Mouse (Mus musculus): ENCODE measurements around the gene Zfp106. TPM values are rescaled to one million over a fixed set of nuclear protein-coding genes. Genes with fewer than 3 reads are reported as not detected.

Gene Zfp106
- polyA plus RNA-seq, 1 experiment from 2014 or later: 75.0 TPM

DNA sequence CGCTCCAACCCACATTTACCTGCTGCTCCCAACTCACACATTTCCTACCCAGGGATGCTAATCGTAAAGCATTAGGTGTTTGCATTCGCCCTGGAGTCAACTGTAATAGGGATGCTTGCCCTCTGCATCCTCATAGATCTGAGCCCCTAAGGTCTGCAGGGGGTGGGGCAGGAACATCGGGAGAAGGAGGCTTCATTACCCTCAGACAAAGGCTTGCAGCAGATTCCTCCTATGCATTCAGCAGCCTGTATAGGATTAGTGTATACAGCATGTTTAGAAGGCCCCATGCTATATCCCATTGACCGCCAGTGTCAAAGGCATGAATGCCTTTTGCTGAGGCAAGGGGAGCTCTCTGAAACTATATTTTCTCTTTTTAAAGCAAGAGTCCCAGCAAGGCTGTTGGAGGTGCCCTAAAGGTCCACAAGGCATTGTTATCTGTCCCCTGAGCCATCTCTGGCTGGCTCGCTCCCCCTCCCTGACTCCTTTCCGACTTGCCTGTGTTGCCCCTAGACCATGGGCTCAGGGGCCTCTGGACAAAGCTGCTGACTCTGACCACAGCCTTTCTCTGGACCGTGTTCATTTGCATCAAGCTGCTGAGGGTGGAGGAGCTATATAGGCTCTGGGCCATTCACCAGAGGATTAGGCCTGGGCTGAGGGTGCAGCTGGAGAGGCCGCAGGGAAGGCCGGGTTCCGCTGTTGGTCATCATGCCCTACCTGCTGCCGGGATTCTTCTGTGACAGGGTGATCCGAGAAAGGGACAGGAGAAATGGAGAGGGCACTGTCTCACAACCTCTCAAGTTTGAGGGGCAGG, 87.2 kb downstream of the Zfp106 start:
- Histone ChIP-seq H3K9me3 (ENCODE audit: control insufficient read depth, low read length) (no peaks in the 10 kb centered on the region), H3K27me3 (replicated peaks; ENCODE audit: control insufficient read depth, insufficient read depth, low read length) (no peaks in the 10 kb centered on the region), H3K4me2 (no peak overlapping the region), H3K4me1 (replicated peaks; ENCODE audit: control insufficient read depth, insufficient read depth, low read length) (no peaks in the 10 kb centered on the region), H3K4me3 (ENCODE audit: low read depth, low read length) (no peak overlapping the region), H3K27ac (ENCODE audit: low read depth, low read length) (no peak overlapping the region), H3K36me3 (ENCODE audit: control insufficient read depth, insufficient read depth, low read length) (no peaks in the 10 kb centered on the region), H3K9ac (ENCODE audit: low read depth, low read length) (no peak overlapping the region)
- 84% methylated on average over 13 of the region's 13 CpGs for WGBS
- no peak for DNase-seq (ENCODE audit: low spot score)
- no peak for ATAC-seq (replicated peaks; ENCODE audit: low FRiP score)

DNA sequence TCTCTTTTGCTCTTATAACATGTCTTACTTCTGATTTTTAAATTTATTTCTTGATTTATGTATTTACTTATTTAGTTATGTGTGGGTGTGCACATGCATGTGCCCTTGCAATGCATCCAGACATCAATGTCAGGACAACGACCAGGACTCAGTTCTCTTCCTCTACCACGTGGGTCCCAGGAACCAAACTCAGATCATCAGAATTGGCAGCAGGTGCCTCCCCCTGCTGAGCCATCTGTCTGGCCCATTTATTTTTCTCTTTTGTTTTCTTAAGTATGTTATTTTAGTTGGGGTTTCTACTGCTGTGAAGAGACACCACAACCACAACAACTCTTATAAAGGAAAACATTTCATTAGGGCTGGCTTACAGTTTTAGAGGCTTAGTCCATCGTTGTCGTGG, 92.8 kb downstream of the Zfp106 start:
- no peak overlapping the region for H3K27ac ChIP-seq (ENCODE audit: low read depth, low read length)
- H3K9ac ChIP-seq (ENCODE audit: low read depth, low read length): no peak overlapping the region
- no peak for DNase-seq (ENCODE audit: low spot score)
- H3K27me3 ChIP-seq (replicated peaks; ENCODE audit: control insufficient read depth, insufficient read depth, low read length): no peaks in the 10 kb centered on the region
- H3K4me2 ChIP-seq: no peak overlapping the region
- no peaks in the 10 kb centered on the region for H3K36me3 ChIP-seq (ENCODE audit: control insufficient read depth, insufficient read depth, low read length)
- ATAC-seq (replicated peaks; ENCODE audit: low FRiP score): no peak
- H3K9me3 ChIP-seq (ENCODE audit: control insufficient read depth, low read length): no peaks in the 10 kb centered on the region
- H3K4me1 ChIP-seq (replicated peaks; ENCODE audit: control insufficient read depth, insufficient read depth, low read length): no peaks in the 10 kb centered on the region
- H3K4me3 ChIP-seq (ENCODE audit: low read depth, low read length): no peak overlapping the region
- whole genome bisulfite sequencing: 76% methylated on average over 4 of the region's 4 CpGs

DNA sequence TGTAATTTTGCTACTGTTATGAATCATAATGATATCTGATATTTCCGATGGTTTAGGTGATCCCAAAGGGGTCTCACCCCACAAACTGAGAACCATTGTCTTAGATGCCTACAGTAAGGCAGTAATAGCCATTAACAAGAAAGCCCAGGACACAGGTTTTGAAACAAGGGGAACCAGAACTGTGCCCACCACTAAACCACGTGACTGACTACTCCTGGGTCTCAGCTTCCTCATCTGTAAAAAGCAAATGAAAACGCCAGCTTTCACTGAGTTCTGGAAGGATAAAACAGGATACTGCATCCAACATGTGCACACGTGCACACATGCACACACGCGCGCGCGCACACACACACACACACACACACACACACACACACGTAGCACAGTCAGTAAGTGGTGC, 93.9 kb downstream of the Zfp106 start:
- ATAC-seq (replicated peaks; ENCODE audit: low FRiP score) (no peak), DNase-seq (ENCODE audit: low spot score) (no peak)
- WGBS: 80% methylated on average over 10 of the region's 10 CpGs
- Histone ChIP-seq H3K9me3 (ENCODE audit: control insufficient read depth, low read length) (no peaks in the 10 kb centered on the region), H3K9ac (ENCODE audit: low read depth, low read length) (no peak overlapping the region), H3K4me2 (no peak overlapping the region), H3K4me1 (replicated peaks; ENCODE audit: control insufficient read depth, insufficient read depth, low read length) (no peaks in the 10 kb centered on the region), H3K4me3 (ENCODE audit: low read depth, low read length) (no peak overlapping the region), H3K27ac (ENCODE audit: low read depth, low read length) (no peak overlapping the region), H3K27me3 (replicated peaks; ENCODE audit: control insufficient read depth, insufficient read depth, low read length) (no peaks in the 10 kb centered on the region), H3K36me3 (ENCODE audit: control insufficient read depth, insufficient read depth, low read length) (no peaks in the 10 kb centered on the region)

DNA sequence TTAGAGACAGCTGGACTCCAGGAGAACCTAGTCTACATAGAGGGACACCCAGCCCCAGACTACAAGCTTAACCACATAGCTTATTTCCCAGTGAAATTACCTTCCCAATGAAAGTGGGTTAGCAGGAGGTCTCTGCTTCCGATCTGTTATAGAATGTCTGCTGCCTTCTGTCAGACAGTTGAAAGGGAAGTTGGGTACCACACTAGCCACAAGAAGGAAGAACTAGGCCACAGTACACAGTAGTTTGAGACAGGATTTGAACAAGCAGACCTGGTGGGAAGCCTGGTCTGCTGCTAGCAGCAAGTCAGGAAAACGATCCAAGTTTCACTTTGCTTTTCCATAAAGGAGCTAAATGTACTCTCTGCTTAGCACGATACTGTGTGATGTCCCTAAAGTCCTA, 94.4 kb downstream of the Zfp106 start:
- WGBS: 59% methylated on average over 3 of the region's 3 CpGs
- no peak for ATAC-seq (replicated peaks; ENCODE audit: low FRiP score)

DNA sequence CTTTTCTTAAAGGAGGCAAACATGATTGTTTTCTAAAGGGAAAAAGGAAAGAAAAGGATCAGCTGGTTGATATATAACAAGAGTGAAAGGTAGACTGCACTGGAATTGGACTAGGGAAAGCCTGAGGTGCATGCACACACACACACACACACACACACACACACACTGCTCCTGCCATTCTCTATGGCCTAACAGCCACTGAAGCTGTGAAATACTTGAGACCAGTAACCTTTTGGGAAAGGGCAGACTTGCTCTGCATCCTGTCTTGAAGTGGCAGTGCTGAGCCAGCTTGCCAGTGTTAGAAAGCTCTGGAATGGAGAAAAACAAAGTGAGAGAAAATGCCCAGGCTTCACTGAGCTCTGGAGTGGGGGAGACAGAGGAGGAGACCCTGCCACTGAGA, 95.6 kb downstream of the Zfp106 start:
- no peak overlapping the region for H3K4me2 ChIP-seq
- H3K9ac ChIP-seq (ENCODE audit: low read depth, low read length): no peak overlapping the region
- no peaks in the 10 kb centered on the region for H3K27me3 ChIP-seq (replicated peaks; ENCODE audit: control insufficient read depth, insufficient read depth, low read length)
- ATAC-seq (replicated peaks; ENCODE audit: low FRiP score) (no peak), DNase-seq (ENCODE audit: low spot score) (no peak)
- no peak overlapping the region for H3K27ac ChIP-seq (ENCODE audit: low read depth, low read length)
- H3K4me1 ChIP-seq (replicated peaks; ENCODE audit: control insufficient read depth, insufficient read depth, low read length): no peaks in the 10 kb centered on the region; the same call in 1 of the 2 replicates
- H3K36me3 ChIP-seq (ENCODE audit: control insufficient read depth, insufficient read depth, low read length): no peaks in the 10 kb centered on the region
- no peak overlapping the region for H3K4me3 ChIP-seq (ENCODE audit: low read depth, low read length)
- no peaks in the 10 kb centered on the region for H3K9me3 ChIP-seq (ENCODE audit: control insufficient read depth, low read length)

More for the DNA sequence above, 94.4 kb downstream of the Zfp106 start:
- Histone ChIP-seq H3K4me2 (no peak overlapping the region), H3K4me1 (replicated peaks; ENCODE audit: control insufficient read depth, insufficient read depth, low read length) (no peaks in the 10 kb centered on the region; the same call in 1 of the 2 replicates), H3K27me3 (replicated peaks; ENCODE audit: control insufficient read depth, insufficient read depth, low read length) (no peaks in the 10 kb centered on the region), H3K36me3 (ENCODE audit: control insufficient read depth, insufficient read depth, low read length) (no peaks in the 10 kb centered on the region), H3K9ac (ENCODE audit: low read depth, low read length) (no peak overlapping the region), H3K27ac (ENCODE audit: low read depth, low read length) (no peak overlapping the region), H3K4me3 (ENCODE audit: low read depth, low read length) (no peak overlapping the region), H3K9me3 (ENCODE audit: control insufficient read depth, low read length) (no peaks in the 10 kb centered on the region)
- no peak for DNase-seq (ENCODE audit: low spot score)

DNA sequence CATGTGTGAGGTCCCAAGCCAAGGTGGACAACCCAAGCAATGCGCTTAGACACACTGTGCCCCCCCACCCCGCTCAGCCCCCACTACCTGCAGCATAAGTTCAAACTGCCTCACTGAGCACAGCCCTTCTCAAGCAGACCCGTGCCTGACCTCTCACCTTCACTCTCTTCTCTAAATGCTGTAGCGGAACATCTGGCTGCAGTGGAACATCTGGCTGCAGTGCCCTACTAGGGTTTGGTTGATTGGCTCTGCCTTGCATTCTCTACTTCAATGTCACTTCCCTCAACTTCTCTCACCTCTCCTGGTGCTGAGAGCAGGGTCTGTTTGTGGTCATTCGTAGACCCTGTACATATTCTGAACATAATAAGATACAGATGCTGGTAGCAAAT, 98.3 kb downstream of the Zfp106 start:
- no peak for ATAC-seq (replicated peaks; ENCODE audit: low FRiP score)

DNA sequence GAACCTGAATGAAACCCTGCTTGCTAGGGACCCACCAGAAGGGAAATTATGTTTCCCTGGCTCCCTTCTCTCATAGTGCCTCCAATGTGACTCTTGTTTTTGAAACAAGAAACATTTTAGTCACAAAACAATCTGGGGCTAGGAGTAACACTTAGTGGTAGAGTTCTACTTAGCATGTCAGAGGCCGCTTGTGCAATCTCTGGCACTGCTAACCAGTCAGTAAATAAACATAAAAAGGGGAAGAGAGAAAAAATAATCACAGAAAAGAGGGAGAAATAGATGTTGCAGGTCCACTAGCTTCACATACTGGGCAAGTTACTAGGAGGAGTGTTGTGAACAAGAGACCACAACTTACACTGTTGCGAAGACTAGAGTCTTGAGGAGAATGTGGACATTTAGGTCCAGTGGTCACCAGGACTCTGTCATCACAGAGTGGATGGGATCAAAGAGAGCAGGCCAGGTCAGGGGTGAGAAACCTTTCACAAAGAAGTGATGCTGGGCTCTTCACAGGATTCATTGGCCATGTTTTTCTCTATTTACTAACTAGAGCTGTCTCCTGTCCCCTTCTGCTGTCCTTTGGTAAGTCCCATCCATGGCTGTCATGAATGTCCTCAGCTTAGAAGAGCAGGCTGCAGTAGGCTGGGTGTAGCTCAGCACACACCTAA, 98.8 kb downstream of the Zfp106 start:
- 85% methylated on average over 2 of the region's 2 CpGs for WGBS
- H3K4me1 ChIP-seq (replicated peaks; ENCODE audit: control insufficient read depth, insufficient read depth, low read length): no peaks in the 10 kb centered on the region; the same call in 1 of the 2 replicates
- H3K4me3 ChIP-seq (ENCODE audit: low read depth, low read length): no peak overlapping the region
- no peak overlapping the region for H3K27ac ChIP-seq (ENCODE audit: low read depth, low read length)
- no peaks in the 10 kb centered on the region for H3K9me3 ChIP-seq (ENCODE audit: control insufficient read depth, low read length)
- DNase-seq (ENCODE audit: low spot score) (no peak), ATAC-seq (replicated peaks; ENCODE audit: low FRiP score) (no peak)
- H3K36me3 ChIP-seq (ENCODE audit: control insufficient read depth, insufficient read depth, low read length): no peaks in the 10 kb centered on the region
- no peak overlapping the region for H3K9ac ChIP-seq (ENCODE audit: low read depth, low read length)
- H3K27me3 ChIP-seq (replicated peaks; ENCODE audit: control insufficient read depth, insufficient read depth, low read length): no peaks in the 10 kb centered on the region
- no peak overlapping the region for H3K4me2 ChIP-seq

More for the DNA sequence above, 98.3 kb downstream of the Zfp106 start:
- H3K27me3 ChIP-seq (replicated peaks; ENCODE audit: control insufficient read depth, insufficient read depth, low read length): no peaks in the 10 kb centered on the region
- H3K4me1 ChIP-seq (replicated peaks; ENCODE audit: control insufficient read depth, insufficient read depth, low read length): no peaks in the 10 kb centered on the region; the same call in 1 of the 2 replicates
- 81% methylated on average over 5 of the region's 5 CpGs for WGBS
- no peaks in the 10 kb centered on the region for H3K36me3 ChIP-seq (ENCODE audit: control insufficient read depth, insufficient read depth, low read length)
- H3K4me3 ChIP-seq (ENCODE audit: low read depth, low read length): no peak overlapping the region
- H3K27ac ChIP-seq (ENCODE audit: low read depth, low read length): no peak overlapping the region
- no peak overlapping the region for H3K9ac ChIP-seq (ENCODE audit: low read depth, low read length)
- H3K4me2 ChIP-seq: no peak overlapping the region
- no peak for DNase-seq (ENCODE audit: low spot score)
- H3K9me3 ChIP-seq (ENCODE audit: control insufficient read depth, low read length): no peaks in the 10 kb centered on the region

DNA sequence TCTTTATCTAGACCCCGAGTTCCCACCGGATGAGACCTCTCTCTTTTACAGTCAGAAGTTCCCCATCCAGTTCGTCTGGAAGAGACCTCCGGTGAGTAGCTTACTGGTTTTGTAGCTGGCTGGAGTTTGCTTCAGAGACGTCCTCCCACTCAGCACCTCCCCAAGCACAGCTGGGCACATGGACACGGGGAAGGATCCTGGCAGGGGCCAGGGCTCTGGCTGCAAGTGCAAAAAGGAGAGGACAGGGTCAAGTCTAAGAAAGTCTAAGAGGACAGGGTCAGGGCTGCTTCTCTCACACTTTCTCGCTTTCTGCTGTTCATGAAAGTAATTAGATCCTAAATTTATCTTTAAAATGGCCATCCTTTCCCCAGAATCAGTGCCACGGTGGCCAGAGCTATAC, 99.6 kb downstream of the Zfp106 start:
- H3K4me3 ChIP-seq (ENCODE audit: low read depth, low read length): no peak overlapping the region
- H3K9ac ChIP-seq (ENCODE audit: low read depth, low read length): no peak overlapping the region
- no peaks in the 10 kb centered on the region; the same call in 1 of the 2 replicates for H3K4me1 ChIP-seq (replicated peaks; ENCODE audit: control insufficient read depth, insufficient read depth, low read length)
- WGBS: 58% methylated on average over 8 of the region's 8 CpGs
- H3K4me2 ChIP-seq: no peak overlapping the region
- no peak for DNase-seq (ENCODE audit: low spot score)
- no peak for ATAC-seq (replicated peaks; ENCODE audit: low FRiP score)
- no peaks in the 10 kb centered on the region for H3K27me3 ChIP-seq (replicated peaks; ENCODE audit: control insufficient read depth, insufficient read depth, low read length)
- no peaks in the 10 kb centered on the region for H3K9me3 ChIP-seq (ENCODE audit: control insufficient read depth, low read length)
- H3K36me3 ChIP-seq (ENCODE audit: control insufficient read depth, insufficient read depth, low read length): no peaks in the 10 kb centered on the region
- no peak overlapping the region for H3K27ac ChIP-seq (ENCODE audit: low read depth, low read length)

DNA sequence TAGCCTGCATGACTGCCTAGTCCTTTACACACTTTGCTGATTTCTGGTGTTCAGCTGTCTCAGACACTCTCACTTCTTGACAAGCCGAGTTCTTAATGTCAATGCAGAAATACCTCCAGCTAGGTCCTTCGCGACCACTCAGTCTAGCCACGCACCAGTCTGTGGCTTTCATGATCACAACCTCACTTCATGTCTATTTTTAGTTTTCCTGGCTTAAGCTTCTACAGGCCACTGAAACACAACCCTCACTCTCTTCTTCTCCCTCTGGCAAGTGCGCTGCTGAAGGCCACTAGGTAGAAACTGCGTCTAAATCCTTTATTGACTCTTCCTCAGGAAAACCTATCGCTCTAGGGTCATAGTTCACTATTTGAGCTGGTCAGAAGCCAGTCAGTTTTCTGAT, 100.3 kb downstream of the Zfp106 start:
- Histone ChIP-seq H3K9me3 (ENCODE audit: control insufficient read depth, low read length) (no peaks in the 10 kb centered on the region), H3K4me1 (replicated peaks; ENCODE audit: control insufficient read depth, insufficient read depth, low read length) (no peaks in the 10 kb centered on the region; the same call in 1 of the 2 replicates), H3K4me2 (no peak overlapping the region), H3K4me3 (ENCODE audit: low read depth, low read length) (no peak overlapping the region), H3K27me3 (replicated peaks; ENCODE audit: control insufficient read depth, insufficient read depth, low read length) (no peaks in the 10 kb centered on the region), H3K36me3 (ENCODE audit: control insufficient read depth, insufficient read depth, low read length) (no peaks in the 10 kb centered on the region), H3K27ac (ENCODE audit: low read depth, low read length) (no peak overlapping the region), H3K9ac (ENCODE audit: low read depth, low read length) (no peak overlapping the region)
- no peak for DNase-seq (ENCODE audit: low spot score)
- no peak for ATAC-seq (replicated peaks; ENCODE audit: low FRiP score)
- WGBS: 57% methylated on average over 7 of the region's 7 CpGs

All from liver, embryonic 11.5 days (tissue).